Mouse (Mus musculus) liver, embryonic 14.5 days (tissue): ENCODE results near the gene Rnf144b.

ENCODE experiments used
- CTCF ChIP-seq: IDR thresholded peaks from 2 replicates; pipeline ENCODE4 v1.5.1; 2016; ENCODE audit warnings: antibody characterized with exemption, low read depth, control low read depth
- EP300 ChIP-seq: IDR thresholded peaks from 2 replicates; pipeline ENCODE4 v1.6.1; 2016; ENCODE audit warnings: antibody characterized with exemption, low read depth

DNA sequence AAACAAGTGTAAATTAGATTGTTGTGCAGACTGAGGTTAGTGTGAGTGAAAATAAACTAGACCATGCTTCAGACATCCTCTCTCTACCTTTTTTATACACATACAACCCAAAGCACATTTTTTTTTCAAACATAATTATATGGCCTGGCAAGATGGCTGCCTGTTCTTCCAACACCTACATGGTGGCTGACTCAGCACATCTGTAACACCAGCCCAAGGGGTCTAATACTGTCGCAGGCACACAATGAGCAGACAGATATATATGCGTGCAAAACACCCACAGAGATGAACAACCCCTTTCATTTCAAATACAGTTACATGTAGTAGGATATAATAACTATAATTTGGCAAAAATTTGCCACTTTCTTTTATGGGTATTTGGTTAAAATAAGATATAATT is 21.9 kb upstream of the Rnf144b start:
- TF ChIP-seq CTCF: no peak
- no peak for TF ChIP-seq EP300
